Mouse (Mus musculus) kidney, adult 2 months (tissue): ENCODE data around the gene Yif1b.

Experiments
- CTCF ChIP-seq: fragments of 200-500 bp; conservative IDR thresholded peaks from 2 replicates; pipeline ENCODE4 v1.5.1; 2011; ENCODE audit warnings: low read depth, mild to moderate bottlenecking, control low read depth, low read length, moderate library complexity, mixed read lengths; ENCODE audit not compliant: insufficient read depth, insufficient read length
- POLR2A ChIP-seq: fragments of 200-500 bp; IDR thresholded peaks from one replicate; pipeline ENCODE4 v1.6.1; 2011; ENCODE audit warnings: low read depth, low read length, control low read depth

GRCm38 (mm10) chr7:29288942-29289638 is 51.0 kb downstream of the Yif1b start, which contains the start of gene Ppp1r14a:
- TF ChIP-seq CTCF (peak; percentile 64), POLR2A (no peak)
